Mouse (Mus musculus) myocyte (in vitro differentiated cells): ENCODE data around the gene Gm49342.

Source experiments
- CEBPB ChIP-seq: IDR thresholded peaks from 2 replicates; pipeline ENCODE4 v1.6.1; 2011; ENCODE audit warnings: mild to moderate bottlenecking, moderate library complexity; ENCODE audit not compliant: poor library complexity, insufficient read depth, severe bottlenecking
- E2F4 ChIP-seq: IDR thresholded peaks from one replicate; pipeline ENCODE4 v1.6.1; 2011; ENCODE audit warnings: mild to moderate bottlenecking, control low read depth, moderate library complexity; ENCODE audit not compliant: insufficient read depth
- MAX ChIP-seq: IDR thresholded peaks from one replicate; pipeline ENCODE4 v1.6.1; 2011; ENCODE audit warnings: low read depth, mild to moderate bottlenecking, control low read depth
- MYOG ChIP-seq, 3 experiments: IDR thresholded peaks; one replicate each; pipeline ENCODE4 v1.6.1; 2011; ENCODE audit warnings: control low read depth in 2 of 3, low read depth in 2 of 3, mild to moderate bottlenecking in 2 of 3; ENCODE audit not compliant: insufficient read length in 2 of 3, control insufficient read depth in 1 of 3, insufficient read depth in 1 of 3
- POLR2A ChIP-seq: IDR thresholded peaks from one replicate; pipeline ENCODE4 v1.6.1; 2011; ENCODE audit warnings: low read depth, mild to moderate bottlenecking, control low read depth, moderate library complexity; ENCODE audit not compliant: insufficient read length
- POLR2AphosphoS2 ChIP-seq: IDR thresholded peaks from one replicate; pipeline ENCODE4 v1.6.1; 2011; ENCODE audit warnings: low read depth, control low read depth; ENCODE audit not compliant: insufficient read length
- SRF ChIP-seq: IDR thresholded peaks from one replicate; pipeline ENCODE4 v1.6.1; 2011; ENCODE audit warnings: low read depth; ENCODE audit not compliant: control insufficient read depth, insufficient read length
- TCF3 ChIP-seq: IDR thresholded peaks from one replicate; pipeline ENCODE4 v1.6.1; 2011; ENCODE audit warnings: low read depth, control low read depth; ENCODE audit not compliant: insufficient read length
- USF1 ChIP-seq: IDR thresholded peaks from one replicate; pipeline ENCODE4 v1.6.1; 2011; ENCODE audit warnings: low read depth, mild to moderate bottlenecking, control low read depth, moderate library complexity

- TF ChIP-seq POLR2AphosphoS2 (peak; percentile 42), POLR2A (no peak), TCF3 (no peak), MAX (no peak), CEBPB (no peak), E2F4 (no peak), MYOG (IDR thresholded peaks at IDR 0.05; ENCODE audit: control insufficient read depth in 1 of 3, insufficient read depth in 1 of 3, insufficient read length in 2 of 3, low read depth in 2 of 3) (no peak), SRF (no peak), USF1 (no peak)
Measured at GRCm38 (mm10) chr14:50927366-50927765, 17.0 kb upstream of the Gm49342 start.
